Mouse (Mus musculus): ENCODE measurements around the gene Tbc1d22a. TPM values are rescaled to one million over a fixed set of nuclear protein-coding genes. Genes with fewer than 3 reads are reported as not detected.

Tbc1d22a gene
- total RNA-seq, 2 experiments from 2014 or later, result 12.0 to 13.2 TPM

DNA sequence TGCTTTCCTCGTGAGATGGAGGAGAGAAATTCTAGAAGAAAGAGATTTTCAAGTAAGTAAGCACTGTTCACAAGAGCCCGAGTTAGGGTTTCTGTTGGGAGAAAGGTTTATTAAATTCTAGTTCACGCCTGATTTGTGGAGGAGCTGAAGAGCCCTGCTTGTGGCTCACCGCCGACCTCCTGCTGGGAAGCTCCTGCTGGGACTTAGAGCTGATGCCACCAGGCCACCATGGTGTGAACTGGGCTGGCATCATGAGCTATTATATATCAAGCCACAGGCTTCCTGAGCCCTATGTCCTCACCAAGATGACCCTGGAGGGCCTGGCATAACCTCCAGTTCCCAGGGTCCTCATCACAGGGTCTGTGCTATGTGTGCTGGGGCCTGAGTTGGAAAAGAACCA lies 235.0 kb downstream of the Tbc1d22a start:
- no peak for DNase-seq

DNA sequence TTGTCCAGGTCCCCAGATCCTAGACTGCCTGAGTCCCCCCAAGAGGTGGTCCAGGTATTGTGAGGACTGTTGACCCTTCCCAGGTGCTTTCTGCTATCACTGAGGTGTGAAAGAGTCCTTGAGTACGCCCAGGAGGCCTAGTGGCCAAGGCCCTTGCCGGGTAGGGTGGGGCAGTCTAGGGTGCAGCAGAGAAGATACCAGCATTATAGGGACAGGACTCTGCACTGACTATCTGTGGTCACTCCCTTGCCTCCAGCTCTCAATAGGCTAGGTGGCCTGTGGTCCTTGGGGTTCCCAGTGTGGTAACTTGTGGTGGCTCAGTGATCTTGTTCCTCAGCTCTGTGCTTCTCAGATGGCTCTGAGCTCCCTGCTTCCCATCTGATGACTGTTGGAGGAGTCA lies 235.5 kb downstream of the Tbc1d22a start:
- DNase-seq, result no peak

DNA sequence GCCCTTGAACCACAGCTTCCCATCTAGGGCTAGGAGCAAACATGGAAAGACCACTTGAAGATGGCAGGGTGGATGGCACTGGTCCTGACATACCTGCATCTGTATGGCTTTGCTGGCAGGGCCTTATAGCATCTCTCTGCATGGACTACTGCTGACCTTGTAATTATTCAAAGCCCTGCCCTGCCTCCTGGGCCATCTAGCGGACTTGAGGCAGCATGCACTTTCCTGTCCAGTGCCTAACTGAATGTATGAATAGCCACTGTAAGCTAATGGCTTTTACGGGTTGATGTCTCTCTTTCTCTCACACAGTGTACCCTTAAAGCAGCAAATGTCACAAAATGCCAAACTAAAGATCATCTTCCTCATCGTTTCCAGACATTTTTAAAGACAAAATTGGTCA lies 245.2 kb downstream of the Tbc1d22a start:
- DNase-seq, result no peak

DNA sequence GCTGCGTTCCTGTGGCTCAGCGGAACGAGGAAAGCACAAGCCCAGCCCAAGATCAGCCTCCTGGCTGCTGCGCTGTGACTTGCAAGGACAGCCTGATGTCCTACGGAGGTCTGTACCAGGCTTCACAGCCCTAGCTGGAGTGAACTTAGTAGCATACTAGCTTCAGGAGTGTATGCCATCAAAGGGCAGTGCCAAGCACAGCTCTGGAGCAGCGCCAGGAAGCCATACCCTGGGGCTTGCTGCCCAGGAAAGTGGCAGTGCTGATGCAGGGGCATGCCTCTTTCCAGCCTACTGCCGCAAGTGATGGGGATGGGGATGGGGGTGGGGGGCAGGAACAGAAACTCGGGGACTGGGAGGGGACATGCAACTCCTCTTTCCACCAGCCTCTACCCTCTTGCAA lies 248.4 kb downstream of the Tbc1d22a start:
- no peak for DNase-seq

DNA sequence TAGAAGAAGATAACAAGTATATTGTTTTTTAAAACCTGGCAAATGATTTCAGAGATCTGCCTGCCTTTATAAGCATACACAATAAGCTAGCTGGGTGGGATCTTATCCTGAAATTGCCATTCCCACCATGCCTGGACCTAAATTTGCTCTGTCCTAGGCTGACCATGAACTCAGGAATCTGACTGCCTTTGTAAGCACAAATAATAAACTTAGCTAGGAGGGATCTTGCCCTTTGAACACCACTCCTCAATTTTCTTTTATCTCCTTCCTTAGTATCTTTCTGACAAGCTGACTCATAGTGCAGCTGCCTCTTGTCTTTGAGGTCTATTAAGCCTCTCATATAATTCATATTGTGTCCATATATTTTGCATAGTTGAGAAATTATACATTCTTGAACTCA lies 253.8 kb downstream of the Tbc1d22a start:
- no peak for DNase-seq

DNA sequence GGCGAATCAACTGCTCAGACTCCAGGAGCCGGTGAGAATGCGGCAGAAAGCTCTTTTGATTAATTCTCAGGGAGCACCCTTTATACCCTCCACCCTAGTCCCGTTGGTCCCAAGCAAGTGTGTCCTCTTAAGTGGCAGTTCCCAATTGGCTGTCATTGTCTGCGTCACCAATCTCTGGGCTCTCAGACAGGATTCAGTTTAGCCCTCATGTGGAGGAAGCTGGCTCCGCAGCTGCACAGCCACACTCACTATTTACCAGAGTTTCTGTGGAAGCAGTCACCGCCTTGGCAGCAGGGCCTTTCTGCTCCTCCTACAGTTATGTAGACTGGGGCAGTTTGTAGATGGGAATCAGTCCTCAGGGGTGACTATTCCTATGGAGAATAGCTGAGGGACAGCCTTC lies 256.9 kb downstream of the Tbc1d22a start:
- DNase-seq, result no peak

DNA sequence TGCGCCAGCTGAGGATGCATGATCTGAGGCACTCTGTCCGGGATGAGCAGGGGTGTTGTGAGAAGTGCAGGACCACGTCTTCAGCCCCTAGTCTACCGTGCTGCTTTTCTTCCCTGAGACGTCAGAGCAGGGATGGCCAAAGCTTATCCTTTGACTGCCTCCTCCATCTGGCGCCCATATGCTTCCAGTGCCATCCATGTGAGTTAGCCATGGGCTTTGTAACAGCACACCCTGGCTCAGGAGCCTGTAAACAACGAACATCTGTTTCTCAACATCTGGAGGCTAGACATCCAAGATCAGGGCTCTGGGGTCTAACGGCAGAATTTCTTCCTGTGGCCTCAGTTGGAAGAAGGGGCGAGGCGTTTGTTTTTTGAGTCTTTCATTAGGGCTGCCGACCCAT lies 259.2 kb downstream of the Tbc1d22a start:
- DNase-seq, result no peak

DNA sequence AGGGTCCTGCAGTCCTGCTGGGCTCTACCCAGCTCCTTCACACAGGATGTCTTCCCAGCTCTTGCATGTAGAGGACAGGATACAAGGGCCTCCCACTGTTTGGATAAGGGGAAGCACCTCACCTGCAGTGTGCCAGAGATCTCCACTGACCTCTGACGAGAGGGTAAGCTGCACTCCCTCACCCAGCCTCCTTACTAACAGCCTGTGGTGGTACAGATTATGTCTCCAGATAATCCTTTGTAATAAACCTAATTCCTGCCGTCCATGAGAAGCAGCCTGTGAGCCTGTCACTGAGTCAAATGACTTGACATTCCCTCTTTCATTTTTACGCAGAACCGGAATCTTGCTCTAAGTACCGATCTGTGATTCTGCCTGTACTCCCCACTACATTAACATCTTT lies 260.7 kb downstream of the Tbc1d22a start:
- no peak for DNase-seq

DNA sequence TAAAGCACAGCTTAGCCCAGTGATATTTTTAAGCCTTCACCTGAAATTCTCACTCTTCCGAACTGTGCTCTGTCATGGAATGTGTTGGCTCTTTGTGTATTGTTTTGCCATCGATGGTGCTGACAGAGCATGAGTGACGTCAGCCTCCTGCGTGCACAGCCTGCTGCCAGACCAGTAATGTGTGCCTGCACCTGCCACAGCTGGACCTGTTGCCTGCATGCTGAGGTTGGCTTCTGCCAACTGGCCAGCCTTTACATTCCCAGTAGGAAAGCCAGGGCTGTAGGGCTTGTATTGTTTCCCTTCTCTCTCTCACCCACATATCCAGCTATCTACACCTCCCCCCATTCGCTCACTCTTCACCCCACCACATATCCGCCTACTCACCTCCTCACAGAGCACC lies 262.2 kb downstream of the Tbc1d22a start:
- no peak for DNase-seq

DNA sequence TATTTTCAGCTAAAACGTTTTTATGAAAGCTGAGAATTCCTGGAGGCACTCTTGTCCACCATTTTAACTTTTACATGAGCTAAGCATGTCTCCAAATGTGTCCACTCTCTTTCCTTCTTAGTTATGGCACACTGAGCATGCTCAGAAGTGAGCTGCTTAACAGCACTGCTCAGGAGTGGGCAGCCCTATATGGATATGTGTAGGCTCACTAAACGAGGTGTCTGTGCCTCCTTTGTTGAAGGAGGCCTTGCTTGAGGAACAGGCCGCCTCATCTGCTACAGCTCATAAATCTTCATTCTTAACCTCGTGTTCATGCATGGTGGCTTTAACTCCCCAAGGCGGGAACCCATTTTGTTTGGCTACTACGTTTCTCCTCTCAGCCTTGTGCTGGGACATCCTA lies 262.8 kb downstream of the Tbc1d22a start:
- DNase-seq, result no peak

DNA sequence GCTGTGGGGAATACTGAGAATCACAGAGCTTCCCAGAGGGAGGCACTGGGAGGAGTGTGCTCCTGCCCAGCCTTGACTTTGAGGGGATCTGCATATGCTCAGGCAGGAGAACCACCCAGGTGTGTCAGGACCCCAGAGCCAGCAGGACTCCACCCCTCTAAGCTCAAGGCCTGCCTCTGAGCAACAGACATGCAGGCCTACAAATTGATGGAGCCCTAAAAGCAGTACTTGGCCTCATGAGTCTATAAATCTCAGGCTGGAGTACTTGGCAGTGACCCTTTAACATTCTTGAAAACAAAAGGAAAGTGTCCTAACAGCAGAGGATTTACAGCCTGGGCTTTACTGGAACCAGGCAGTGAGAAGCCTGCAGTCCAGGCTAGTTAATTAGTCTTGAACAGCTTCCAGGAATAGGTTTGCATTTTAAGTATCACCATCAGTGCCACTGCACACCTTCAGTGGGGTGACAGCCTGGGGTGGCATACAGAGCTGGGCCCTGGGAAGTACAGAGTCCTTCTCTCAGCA lies 263.3 kb downstream of the Tbc1d22a start:
- no peak for DNase-seq

DNA sequence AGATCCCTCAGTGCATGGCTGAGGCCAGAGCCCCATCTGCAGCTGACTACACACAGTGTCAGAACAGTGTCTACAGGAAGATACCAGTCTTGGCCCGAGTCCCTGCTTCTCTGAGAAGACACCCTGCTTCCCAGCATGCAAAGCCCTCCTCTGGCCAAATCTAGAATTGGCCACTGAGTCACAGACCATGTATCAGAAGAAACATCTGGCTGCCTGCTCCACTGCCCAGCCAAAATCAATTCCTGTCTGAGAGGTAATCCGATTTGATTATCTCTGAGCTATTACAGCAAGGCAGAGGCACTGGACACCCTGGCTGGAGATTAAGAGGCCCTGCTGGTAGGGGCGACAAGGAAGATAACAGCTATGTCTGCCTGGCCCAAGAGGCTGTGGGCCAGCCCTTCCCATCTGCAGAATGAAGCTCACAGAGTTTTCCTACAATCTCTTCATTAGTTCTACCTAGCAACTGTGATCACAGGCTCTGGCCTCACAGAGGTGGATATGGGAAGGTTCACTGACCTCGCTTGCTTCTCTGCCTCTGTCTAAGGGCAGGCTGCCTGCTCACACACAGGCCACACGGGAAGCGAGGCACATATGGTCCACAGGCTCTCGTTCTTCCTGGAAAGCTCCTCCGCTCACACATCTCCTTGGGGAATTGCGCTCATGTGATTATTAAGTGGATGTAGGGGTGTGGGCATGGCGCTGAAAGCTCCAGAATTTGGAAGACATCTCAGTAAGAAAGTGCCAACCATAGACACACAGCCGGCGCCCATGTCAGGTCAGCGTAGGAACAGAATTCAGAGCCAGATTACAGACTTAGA lies 264.6 kb downstream of the Tbc1d22a start:
- DNase-seq, result no peak

DNA sequence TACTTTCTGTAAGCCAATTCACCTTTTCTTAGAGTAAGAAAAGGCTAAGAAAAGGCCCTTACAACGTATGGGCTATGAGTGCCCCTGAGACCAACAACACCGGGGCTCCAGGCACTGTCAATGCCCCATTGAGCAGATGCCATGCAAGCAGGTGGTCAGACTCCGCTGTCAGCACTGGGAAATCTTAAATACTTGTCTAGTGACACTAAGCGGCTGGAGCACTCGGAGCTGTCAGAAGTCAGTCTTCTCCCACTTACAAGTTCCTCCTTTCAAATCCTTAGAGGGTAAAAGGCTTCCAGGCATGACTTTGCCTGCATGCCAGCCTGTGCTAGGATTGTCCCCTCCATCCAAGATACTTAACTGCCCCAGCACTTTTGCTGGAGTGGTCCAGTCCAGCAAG lies 268.1 kb downstream of the Tbc1d22a start:
- DNase-seq, result no peak

DNA sequence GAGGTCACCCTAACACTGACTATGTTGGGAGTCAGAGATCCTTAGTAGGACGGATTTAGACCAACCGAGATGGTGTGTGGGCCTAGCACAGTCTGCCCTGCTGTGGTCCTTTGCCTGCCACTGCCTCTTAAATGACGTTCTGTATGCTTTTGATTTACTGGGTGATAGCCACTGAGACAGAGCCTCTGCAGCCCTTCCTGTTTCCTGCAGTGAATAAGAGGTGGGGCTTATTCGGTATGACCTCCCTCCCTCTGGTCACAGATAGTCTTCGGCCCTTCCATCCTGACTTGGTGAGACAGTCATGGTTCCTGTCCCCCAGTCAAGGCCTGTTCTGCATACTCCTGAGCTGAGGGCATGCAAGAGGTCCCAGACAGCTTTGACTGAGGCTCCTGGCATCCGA lies 271.6 kb downstream of the Tbc1d22a start:
- no peak for DNase-seq

DNA sequence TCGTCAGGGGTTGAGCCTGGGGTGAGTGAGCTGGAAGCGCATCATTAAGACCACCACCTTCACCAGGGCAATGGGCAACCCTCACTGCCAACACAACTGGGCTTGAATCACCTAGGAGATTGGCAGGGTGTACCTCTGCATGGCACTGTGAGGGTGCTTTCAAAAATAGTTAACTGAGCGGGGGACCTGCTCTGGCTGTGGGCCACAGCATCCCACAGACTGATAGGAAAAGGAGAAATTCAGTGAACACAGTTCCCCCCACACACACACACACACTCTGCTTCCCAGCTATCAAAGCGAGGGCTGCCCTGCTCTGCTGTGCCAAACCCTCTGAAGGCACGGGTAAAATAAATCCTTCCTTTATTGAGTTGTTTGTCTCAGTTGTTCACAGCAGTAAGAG lies 273.1 kb downstream of the Tbc1d22a start:
- DNase-seq, result no peak

DNA sequence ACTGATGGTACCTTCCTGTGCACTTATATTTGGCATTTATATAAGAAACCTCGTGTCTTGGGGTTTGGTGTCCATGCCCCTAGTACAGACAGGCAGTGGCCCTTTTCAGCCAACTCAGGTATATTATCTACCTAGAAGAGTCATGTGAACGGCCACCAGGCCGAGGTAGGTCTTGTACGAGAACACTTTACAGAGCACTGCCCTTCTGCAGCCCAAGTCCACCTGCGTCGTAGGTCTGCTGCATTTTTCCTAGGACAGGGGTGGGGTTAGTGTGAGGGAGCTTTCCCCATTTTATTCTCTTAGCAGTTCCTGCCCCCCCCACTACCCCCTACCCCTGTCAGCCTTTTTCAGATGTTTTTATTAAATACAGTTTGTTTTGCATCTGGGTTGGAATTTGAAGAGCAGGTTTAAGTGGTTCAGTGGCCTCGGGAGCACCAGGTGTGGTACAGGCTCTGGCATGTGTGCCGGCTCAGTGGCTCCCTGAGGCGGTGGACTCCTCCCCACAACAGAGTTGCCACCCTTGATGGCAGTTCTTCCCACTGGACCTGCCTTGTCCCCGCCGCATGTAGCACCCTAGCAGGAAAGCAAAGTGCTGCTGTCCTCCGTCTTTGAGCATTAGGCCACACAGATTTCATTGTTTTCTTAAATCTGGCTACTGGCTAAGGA lies 277.3 kb downstream of the Tbc1d22a start:
- no peak for DNase-seq

DNA sequence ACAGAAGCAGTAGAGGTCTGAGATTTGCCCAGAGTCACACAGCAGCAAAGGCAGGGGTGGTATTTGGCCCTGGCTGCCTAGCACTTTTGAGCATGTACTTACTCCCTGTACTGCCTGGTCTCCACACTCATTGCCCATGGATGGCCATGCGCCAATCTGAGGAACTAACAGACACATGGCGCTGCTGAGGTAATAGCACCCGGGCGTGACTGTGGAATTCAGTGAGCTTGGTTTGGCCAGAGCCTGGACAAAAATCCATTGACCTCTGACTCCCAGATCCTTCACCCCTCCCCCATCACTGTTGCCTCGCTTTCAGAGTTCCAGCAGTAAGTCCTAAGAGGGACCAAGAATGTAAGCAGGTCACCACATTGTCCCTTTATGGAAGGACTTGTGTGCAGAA lies 278.4 kb downstream of the Tbc1d22a start:
- no peak for DNase-seq

DNA sequence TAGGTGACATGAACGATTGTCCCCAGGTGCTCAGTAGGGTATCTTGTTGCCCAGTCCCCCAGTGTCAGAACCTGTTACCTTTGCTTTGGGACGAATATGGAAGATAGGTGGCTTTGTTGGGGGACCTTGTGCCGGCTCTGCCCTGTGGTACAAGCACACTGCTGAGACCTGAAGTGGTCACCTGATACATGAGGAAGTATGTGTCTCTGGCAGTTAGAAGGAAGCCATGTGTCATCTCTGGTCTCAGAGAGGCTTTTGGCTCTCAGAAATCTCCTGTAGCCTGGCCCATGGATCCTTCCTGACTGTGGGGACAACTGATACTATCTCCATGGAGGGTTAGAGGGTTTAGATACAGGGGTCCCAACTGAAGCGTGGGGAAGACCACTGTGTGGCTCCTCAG lies 281.9 kb downstream of the Tbc1d22a start:
- DNase-seq, result no peak

DNA sequence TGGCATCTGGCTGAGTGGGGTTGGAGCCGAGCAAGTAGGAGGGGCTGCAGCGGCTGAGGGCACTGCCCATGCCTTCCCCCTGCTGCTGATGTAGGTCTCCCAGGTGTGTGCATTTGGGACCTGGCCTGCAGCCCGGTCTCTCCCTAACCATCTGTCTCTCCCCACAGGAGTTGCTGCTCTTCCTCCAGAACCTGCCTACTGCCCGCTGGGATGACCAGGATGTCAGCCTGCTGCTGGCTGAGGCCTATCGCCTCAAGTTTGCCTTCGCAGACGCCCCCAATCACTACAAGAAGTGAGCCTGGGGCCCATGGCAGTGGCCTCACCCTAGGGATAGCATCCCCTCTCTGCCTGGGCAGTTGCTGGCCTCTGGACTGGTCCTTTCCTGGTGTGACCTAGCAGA lies 282.4 kb downstream of the Tbc1d22a start:
- no peak for DNase-seq

DNA sequence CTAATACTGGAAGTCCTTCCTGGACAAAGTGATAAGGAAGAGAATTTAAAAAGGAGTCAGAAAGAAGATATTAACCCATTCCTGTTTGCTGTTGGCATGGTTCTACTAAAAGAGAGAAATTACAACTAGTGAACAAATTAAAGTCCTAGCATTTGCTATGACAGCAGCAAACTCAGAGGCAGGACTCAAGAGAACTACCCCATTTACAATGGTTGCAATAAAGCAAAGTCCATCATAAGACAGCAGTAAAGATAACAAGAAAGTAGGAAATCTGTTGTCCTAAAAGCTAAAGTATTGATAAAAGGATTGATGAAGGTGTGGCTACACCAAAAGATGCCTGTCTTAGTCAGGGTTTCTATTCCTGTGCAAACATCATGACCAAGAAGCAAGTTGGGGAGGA lies 286.3 kb downstream of the Tbc1d22a start:
- no peak for DNase-seq

DNA sequence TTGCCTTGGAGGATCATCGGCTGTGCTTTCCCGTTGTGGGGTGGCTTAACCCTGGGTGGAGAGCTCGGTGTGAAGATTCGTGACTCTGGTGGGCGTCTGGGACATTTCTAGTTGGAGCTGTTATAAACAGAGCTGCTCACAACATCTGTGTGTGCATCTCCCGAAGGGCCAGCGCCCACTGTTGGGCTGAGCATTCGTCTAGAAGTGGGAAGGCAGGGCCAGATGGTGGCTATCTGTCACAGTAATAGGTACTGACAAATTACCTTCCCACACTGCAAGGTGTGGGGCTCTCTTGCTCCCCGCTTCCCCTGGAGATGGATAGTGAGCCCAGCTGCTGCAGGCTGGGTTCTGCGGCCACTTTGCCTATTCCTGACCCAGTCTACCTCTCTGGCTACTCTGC lies 289.2 kb downstream of the Tbc1d22a start:
- DNase-seq, result no peak

DNA sequence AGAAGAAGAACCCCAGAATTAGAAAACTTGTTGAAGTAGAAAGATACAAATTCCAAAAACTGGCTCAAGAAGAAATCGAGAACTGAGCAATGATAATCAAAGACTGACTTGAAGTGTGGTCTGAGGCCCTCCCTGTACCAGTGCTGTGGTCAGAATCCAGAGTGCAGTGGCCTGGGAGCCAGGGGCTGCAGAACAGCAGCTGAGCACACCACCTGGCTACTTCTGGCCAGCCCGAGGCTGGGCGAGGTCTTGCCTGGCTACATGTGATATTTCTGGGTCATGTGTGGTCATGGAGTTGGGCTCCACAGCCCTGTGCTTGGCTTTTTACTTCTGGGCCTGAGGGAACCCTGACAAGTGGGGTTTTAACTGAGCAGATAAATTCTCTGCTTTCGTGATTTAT lies 292.4 kb downstream of the Tbc1d22a start:
- no peak for DNase-seq

DNA sequence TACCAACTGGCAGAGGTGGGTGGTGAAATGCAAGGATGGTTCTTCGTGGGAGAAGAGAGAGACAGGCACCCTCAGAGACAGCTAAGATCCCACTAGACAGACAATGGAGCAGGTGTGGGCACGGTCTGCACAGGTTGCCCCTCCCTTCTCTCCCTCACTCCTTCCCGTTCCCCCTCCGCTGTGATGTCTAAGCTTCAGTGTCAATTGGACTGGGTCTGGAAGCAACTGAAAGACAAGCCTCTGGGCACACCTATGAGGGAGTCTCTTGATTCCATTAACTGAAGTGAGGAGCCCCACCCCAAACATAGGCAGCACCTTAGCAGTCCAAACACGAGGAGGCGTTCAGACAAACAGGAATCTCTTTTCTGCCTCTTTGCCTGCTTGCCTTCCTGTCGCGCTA lies 293.3 kb downstream of the Tbc1d22a start:
- no peak for DNase-seq
